Mouse (Mus musculus) limb, embryonic 11.5 days (tissue): Measurements from ENCODE around the gene Nckap5l. TPM values are rescaled to one million over a fixed set of nuclear protein-coding genes. Genes with fewer than 3 reads are reported as not detected.

Experiments used
- ATAC-seq: fragments of 200-750 bp; cut with Nextera tagmentation; 2 replicates; pipeline ENCODE4 v1.8.0; 2017; ENCODE audit warnings: low read depth; ENCODE audit not compliant: insufficient number of reproducible peaks, low FRiP score, low TSS enrichment
- DNase-seq: peaks from one replicate; pipeline ENCODE4 v3.0.0-alpha.2; 2015; ENCODE audit warnings: low spot score
- H3K27ac ChIP-seq: fragments of 300-500 bp; sonication (generic); replicated peaks from 2 replicates; pipeline ENCODE4 v1.5.1; 2014; ENCODE audit warnings: low read depth, mild to moderate bottlenecking, low read length
- H3K27me3 ChIP-seq: fragments of 300-500 bp; sonication (generic); 2 replicates; pipeline ENCODE4 v1.6.1; 2014; ENCODE audit warnings: mild to moderate bottlenecking, low read length, mixed read lengths; ENCODE audit not compliant: control insufficient read depth, insufficient read depth
- H3K36me3 ChIP-seq: fragments of 300-500 bp; sonication (generic); 2 replicates; pipeline ENCODE4 v1.6.1; 2014; ENCODE audit warnings: mild to moderate bottlenecking, low read length, moderate library complexity, mixed read lengths; ENCODE audit not compliant: control insufficient read depth, insufficient read depth
- H3K4me1 ChIP-seq: fragments of 300-500 bp; sonication (generic); 2 replicates; pipeline ENCODE4 v1.6.1; 2014; ENCODE audit warnings: low read length, mixed read lengths; ENCODE audit not compliant: control insufficient read depth, insufficient read depth
- H3K4me2 ChIP-seq: fragments of 300-500 bp; sonication (generic); 2 replicates; pipeline ENCODE4 v1.6.1; 2014; ENCODE audit warnings: low read depth, mild to moderate bottlenecking, moderate library complexity; ENCODE audit not compliant: severe bottlenecking
- H3K4me3 ChIP-seq: fragments of 300-500 bp; sonication (generic); 2 replicates; pipeline ENCODE4 v1.5.1; 2014; ENCODE audit warnings: low read depth, low read length
- H3K9ac ChIP-seq: fragments of 300-500 bp; sonication (generic); 2 replicates; pipeline ENCODE4 v1.6.1; 2014; ENCODE audit warnings: mild to moderate bottlenecking, low read length
- H3K9me3 ChIP-seq: fragments of 300-500 bp; sonication (generic); 2 replicates; pipeline ENCODE4 v1.6.1; 2016; ENCODE audit warnings: low read length; ENCODE audit not compliant: control insufficient read depth
- WGBS: fragments of 180-500 bp; shearing (Covaris S2); extraction: QIAGEN DNeasy Blood & Tissue Kit; methylation state at CpG from one replicate; pipeline ENCODE4 v1.1.7; 2014; 5-methylcytosine and 5-hydroxymethylcytosine counted together
- polyA plus RNA-seq: library from polyadenylated mRNA; unstranded; fragments of >200 nt; fragmentation: Nextera tagmentation; extraction: Ambion mirVana; gene quantifications from 2 replicates; pipeline ENCODE4 v1.2.1, GENCODE M21; 2014

Gene Nckap5l
- polyA plus RNA-seq, 1 experiment from 2014 or later = 14.2 TPM

DNA sequence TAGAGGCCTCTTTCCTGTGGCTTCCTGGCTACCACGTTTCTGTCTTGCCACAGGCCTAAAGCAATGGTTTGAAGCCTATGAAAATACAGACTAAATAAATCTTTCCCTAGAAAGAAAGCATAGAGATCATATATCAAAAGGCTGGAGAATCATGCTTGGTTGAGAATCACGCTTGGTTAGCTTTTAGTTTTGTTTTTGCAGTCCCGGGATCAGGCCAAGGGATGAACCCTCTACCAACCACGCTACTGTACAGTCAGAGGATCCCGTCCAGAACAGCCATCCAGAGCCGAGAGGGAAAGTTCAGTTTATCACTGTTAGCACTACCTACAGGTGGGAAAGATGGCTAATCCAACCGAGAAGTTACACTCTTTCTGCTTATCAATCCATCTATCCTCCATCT lies 15.2 kb downstream of the Nckap5l start:
- DNase-seq = no peak
- H3K4me2 ChIP-seq = no peak overlapping the region
- no peak overlapping the region for H3K9ac ChIP-seq
- H3K36me3 ChIP-seq = no peaks in the 10 kb centered on the region; the same call in 1 of the 2 replicates
- no peak overlapping the region for H3K27ac ChIP-seq
- no peak overlapping the region for H3K4me3 ChIP-seq
- peaks cover 13% of the 10 kb centered on the region for H3K4me1 ChIP-seq
- H3K27me3 ChIP-seq = no peaks in the 10 kb centered on the region
- no peaks in the 10 kb centered on the region for H3K9me3 ChIP-seq
- no peak for ATAC-seq
- 79% methylated on average over 7 of the region's 7 CpGs for WGBS

DNA sequence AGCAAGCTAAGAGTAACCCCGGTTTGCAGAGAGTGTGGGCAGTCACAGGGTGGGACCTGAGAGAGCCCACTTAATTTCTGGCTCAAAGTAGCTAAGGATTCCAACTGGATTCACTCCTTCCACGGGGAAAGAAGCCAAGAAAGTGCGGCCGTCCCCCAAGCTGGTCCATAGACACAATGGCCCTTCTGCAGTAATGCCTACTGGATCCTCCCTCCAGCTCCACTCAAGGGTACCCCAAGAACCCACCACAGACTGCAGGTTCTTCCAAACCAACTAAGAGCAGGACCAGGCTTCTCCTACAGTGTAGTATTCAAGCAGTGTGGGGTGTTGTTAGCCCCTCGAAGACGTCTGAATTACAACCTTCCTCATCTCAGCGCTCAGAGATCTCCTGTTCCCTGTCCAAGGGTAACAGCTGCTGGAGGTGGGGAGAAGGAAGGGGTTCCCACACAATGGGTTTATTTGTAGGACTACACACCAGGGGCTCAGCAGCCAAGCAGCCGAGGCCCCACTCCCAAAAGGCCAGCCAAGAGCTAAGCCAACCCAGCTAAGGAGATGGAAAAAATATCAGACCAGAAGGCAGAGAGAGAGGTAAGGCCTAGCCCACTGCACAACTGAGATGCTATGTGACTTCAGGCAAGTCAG lies 16.6 kb downstream of the Nckap5l start:
- WGBS = 77% methylated on average over 8 of the region's 8 CpGs
- DNase-seq = no peak
- 0 out of 2 replicates have a peak overlapping the region, but pooled peaks have one; percentile 21 for H3K27ac ChIP-seq
- no peak overlapping the region for H3K4me3 ChIP-seq
- no peak for ATAC-seq
- no peaks in the 10 kb centered on the region; the same call in 1 of the 2 replicates for H3K36me3 ChIP-seq
- H3K4me2 ChIP-seq = no peak overlapping the region
- peak overlapping the region; percentile 22; the same call in 1 of the 2 replicates for H3K9ac ChIP-seq
- no peaks in the 10 kb centered on the region for H3K27me3 ChIP-seq
- no peaks in the 10 kb centered on the region for H3K9me3 ChIP-seq
- H3K4me1 ChIP-seq = peaks cover 17% of the 10 kb centered on the region

- Histone ChIP-seq H3K27me3 (no peaks in the 10 kb centered on the region), H3K36me3 (no peaks in the 10 kb centered on the region; the same call in 1 of the 2 replicates), H3K4me3 (no peak overlapping the region), H3K4me1 (peaks cover 17% of the 10 kb centered on the region), H3K9ac (no peak overlapping the region), H3K4me2 (no peak overlapping the region), H3K9me3 (no peaks in the 10 kb centered on the region), H3K27ac (0 out of 2 replicates have a peak overlapping the region, but pooled peaks have one; percentile 21)
- ATAC-seq = peak; percentile 67
- DNase-seq = no peak
- WGBS = 48% methylated on average over 2 of the region's 2 CpGs
These were observed 17.3 kb downstream of the Nckap5l start for GRCm38 (mm10) chr15:99440112-99440815.

DNA sequence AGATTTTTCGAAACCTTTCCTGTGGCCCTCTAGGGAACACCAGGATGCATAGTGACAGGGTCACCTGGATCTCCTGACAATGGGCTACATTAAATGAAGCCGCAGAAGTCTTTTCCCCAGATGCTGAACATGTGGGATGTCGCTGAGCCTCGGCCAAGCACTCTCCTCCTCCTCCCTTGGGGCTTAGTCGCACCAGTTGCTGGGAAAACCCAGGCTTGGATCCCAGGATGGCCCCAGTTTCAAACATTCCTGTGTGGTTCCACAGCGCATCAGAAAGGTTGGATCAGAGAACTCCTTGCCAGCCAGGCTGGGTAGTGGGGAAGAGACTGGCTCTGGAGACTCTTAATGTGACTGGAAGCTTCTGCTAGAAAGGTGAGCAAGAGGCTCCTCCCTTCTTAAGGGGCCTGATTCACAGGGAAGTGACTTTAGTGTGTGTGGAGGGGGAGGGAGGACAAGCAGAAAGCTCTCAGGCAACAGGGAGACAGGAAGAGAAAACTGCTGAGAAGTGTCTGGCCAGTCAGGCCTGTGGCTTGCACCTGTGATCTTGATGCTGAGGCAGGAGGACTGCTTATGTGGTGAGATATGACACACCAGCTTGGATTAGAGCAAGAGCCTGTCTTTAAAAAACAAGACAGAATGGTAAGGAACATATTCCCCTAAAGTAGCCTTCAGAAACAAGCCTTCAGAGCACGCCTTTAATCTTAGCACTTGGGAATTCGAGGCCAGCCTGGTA lies 18.4 kb downstream of the Nckap5l start:
- no peak overlapping the region for H3K4me3 ChIP-seq
- no peaks in the 10 kb centered on the region; the same call in 1 of the 2 replicates for H3K36me3 ChIP-seq
- H3K9me3 ChIP-seq = no peaks in the 10 kb centered on the region
- no peak for ATAC-seq
- H3K4me1 ChIP-seq = peaks cover 17% of the 10 kb centered on the region
- no peak for DNase-seq
- H3K4me2 ChIP-seq = no peak overlapping the region
- 81% methylated on average over 8 of the region's 8 CpGs for WGBS
- no peak overlapping the region for H3K27ac ChIP-seq
- H3K9ac ChIP-seq = no peak overlapping the region
- H3K27me3 ChIP-seq = no peaks in the 10 kb centered on the region

DNA sequence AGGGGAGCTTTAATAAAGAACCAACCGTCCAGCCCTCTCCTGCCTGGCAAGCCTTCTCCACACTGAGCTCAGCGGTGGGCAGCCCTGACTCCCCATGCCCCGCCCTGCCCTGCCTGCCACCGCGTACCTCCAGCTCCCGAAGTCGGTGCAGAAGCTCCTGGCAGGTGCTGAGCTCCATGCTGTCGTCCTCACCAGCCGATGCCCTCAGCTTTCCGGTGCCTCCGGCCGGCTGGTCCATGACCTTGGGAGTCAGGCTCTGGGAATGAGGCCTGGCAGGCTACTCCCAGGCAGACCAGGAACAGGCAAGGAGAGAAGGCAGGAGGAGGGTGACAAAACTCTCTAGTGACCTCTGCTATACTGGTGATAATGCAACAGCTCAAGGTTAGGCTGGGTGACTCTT lies 23.6 kb downstream of the Nckap5l start:
- ATAC-seq (no peak), DNase-seq (no peak)
- Histone ChIP-seq H3K9ac (no peak overlapping the region), H3K4me1 (peaks cover 4% of the 10 kb centered on the region; the same call in 1 of the 2 replicates), H3K36me3 (no peaks in the 10 kb centered on the region; the same call in 1 of the 2 replicates), H3K4me2 (no peak overlapping the region), H3K9me3 (no peaks in the 10 kb centered on the region), H3K27me3 (no peaks in the 10 kb centered on the region), H3K27ac (no peak overlapping the region), H3K4me3 (no peak overlapping the region)
- WGBS = 89% methylated on average over 12 of the region's 12 CpGs

DNA sequence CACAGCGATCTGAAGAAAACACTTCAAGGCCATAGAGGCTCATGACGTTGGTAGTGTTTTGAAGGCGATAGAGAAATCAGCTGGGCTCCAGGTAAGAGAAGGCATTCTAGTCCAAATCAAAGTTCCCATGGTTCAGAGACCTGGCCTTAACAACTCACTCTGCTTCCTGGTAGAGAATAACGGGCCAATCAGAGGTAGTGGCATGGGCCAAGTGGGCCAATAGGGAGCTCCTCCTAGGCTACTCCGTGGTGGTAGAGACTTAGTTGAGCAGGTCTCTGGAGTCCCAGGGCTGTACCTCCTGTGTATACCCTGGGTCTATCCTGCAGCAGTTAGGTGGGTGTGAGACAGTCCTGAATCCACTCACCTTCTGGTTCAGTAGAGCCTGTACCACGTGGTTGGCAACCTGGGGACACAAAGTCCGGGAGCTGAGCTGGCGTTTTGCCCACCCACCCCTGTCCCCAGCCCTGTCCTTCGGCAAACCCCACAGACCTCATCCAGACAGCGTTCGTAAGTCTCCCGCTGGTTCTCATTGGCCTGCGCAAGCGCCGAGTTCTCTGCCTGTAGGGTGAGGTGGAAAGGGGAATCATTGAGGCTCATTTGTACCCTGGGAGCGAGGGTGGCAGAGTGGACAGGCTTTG lies 24.3 kb downstream of the Nckap5l start:
- 91% methylated on average over 16 of the region's 16 CpGs for WGBS
- no peak overlapping the region for H3K4me2 ChIP-seq
- peaks cover 3% of the 10 kb centered on the region for H3K36me3 ChIP-seq
- ATAC-seq = no peak
- DNase-seq = no peak
- H3K9me3 ChIP-seq = no peaks in the 10 kb centered on the region
- H3K27me3 ChIP-seq = no peaks in the 10 kb centered on the region
- no peak overlapping the region for H3K4me3 ChIP-seq
- H3K4me1 ChIP-seq = peaks cover 4% of the 10 kb centered on the region; the same call in 1 of the 2 replicates
- H3K9ac ChIP-seq = no peak overlapping the region
- no peak overlapping the region for H3K27ac ChIP-seq

- Histone ChIP-seq H3K4me1 (peaks cover 2% of the 10 kb centered on the region; the same call in 1 of the 2 replicates), H3K27ac (no peak overlapping the region), H3K9me3 (no peaks in the 10 kb centered on the region), H3K36me3 (peaks cover 10% of the 10 kb centered on the region), H3K27me3 (no peaks in the 10 kb centered on the region), H3K4me2 (no peak overlapping the region), H3K4me3 (no peak overlapping the region), H3K9ac (0 out of 2 replicates have a peak overlapping the region, but pooled peaks have one; percentile 4)
- 89% methylated on average over 8 of the region's 8 CpGs for WGBS
- DNase-seq = no peak
- ATAC-seq = no peak
These were observed 25.6 kb downstream of the Nckap5l start for GRCm38 (mm10) chr15:99431967-99432366.

GRCm38 (mm10) chr15:99431504-99431903 lies 26.0 kb downstream of the Nckap5l start:
- Histone ChIP-seq H3K4me3 (no peak overlapping the region), H3K9ac (no peak overlapping the region), H3K9me3 (no peaks in the 10 kb centered on the region), H3K27ac (no peak overlapping the region), H3K4me1 (no peaks in the 10 kb centered on the region), H3K27me3 (no peaks in the 10 kb centered on the region), H3K4me2 (no peak overlapping the region), H3K36me3 (peaks cover 14% of the 10 kb centered on the region)
- no peak for DNase-seq
- WGBS = 88% methylated on average over 7 of the region's 7 CpGs
- no peak for ATAC-seq
